Mouse (Mus musculus) adrenal gland, adult (tissue): ENCODE measurements around the gene Vwa8.

ENCODE experiments used
- DNase-seq, 2 experiments: peaks; one replicate each; pipeline ENCODE4 v3.0.0; 2022 to 2023; ENCODE audit warnings: low spot score in 1 of 2; ENCODE audit not compliant: inconsistent age in 2 of 2

Gene Vwa8

GRCm38 (mm10) chr14:78881563-78881962 is 32.7 kb downstream of the Vwa8 start:
- no peak for DNase-seq

- peak in 1 of 2 experiments; percentile 18 for DNase-seq
Observed at GRCm38 (mm10) chr14:78885915-78886534, 37.2 kb downstream of the Vwa8 start.

- DNase-seq = peak in 1 of 2 experiments; percentile 60
Observed at GRCm38 (mm10) chr14:78886566-78887234, 37.8 kb downstream of the Vwa8 start.

GRCm38 (mm10) chr14:78887494-78887893 is 38.6 kb downstream of the Vwa8 start:
- DNase-seq = peak in 1 of 2 experiments; percentile 17

GRCm38 (mm10) chr14:78895496-78895895 is 46.6 kb downstream of the Vwa8 start:
- DNase-seq = no peak

- DNase-seq = no peak
Observed at GRCm38 (mm10) chr14:78896252-78896651, 47.4 kb downstream of the Vwa8 start.

GRCm38 (mm10) chr14:78900770-78901169 is 51.9 kb downstream of the Vwa8 start:
- peak; percentile 35 to 88 for DNase-seq

GRCm38 (mm10) chr14:78908205-78908863 is 59.5 kb downstream of the Vwa8 start:
- peak in 1 of 2 experiments; percentile 12 for DNase-seq

GRCm38 (mm10) chr14:78912076-78912475 is 63.2 kb downstream of the Vwa8 start:
- no peak for DNase-seq

- DNase-seq = no peak
Observed at GRCm38 (mm10) chr14:78914180-78914579, 65.3 kb downstream of the Vwa8 start.

GRCm38 (mm10) chr14:78916691-78917090 is 67.8 kb downstream of the Vwa8 start:
- no peak for DNase-seq

- DNase-seq = no peak
Observed at GRCm38 (mm10) chr14:78921219-78921618, 72.4 kb downstream of the Vwa8 start.

- DNase-seq = no peak
Observed at GRCm38 (mm10) chr14:78923631-78924030, 74.8 kb downstream of the Vwa8 start.

GRCm38 (mm10) chr14:78924755-78925537 is 76.1 kb downstream of the Vwa8 start:
- no peak for DNase-seq

GRCm38 (mm10) chr14:78932094-78932493 is 83.2 kb downstream of the Vwa8 start:
- DNase-seq = no peak

GRCm38 (mm10) chr14:78933399-78933798 is 84.5 kb downstream of the Vwa8 start:
- DNase-seq = peak in 1 of 2 experiments; percentile 37

GRCm38 (mm10) chr14:78934596-78934995 is 85.7 kb downstream of the Vwa8 start:
- DNase-seq = no peak

GRCm38 (mm10) chr14:78935796-78936195 is 86.9 kb downstream of the Vwa8 start:
- no peak for DNase-seq

GRCm38 (mm10) chr14:78941741-78942475 is 93.1 kb downstream of the Vwa8 start:
- DNase-seq = no peak

GRCm38 (mm10) chr14:78955745-78956144 is 106.9 kb downstream of the Vwa8 start:
- DNase-seq = no peak

- DNase-seq = peak; percentile 85 to 88
Observed at GRCm38 (mm10) chr14:78970621-78971020, 121.8 kb downstream of the Vwa8 start.
